ENCODE assay signal across 8 mouse cellular contexts in the genomic region with DNA sequence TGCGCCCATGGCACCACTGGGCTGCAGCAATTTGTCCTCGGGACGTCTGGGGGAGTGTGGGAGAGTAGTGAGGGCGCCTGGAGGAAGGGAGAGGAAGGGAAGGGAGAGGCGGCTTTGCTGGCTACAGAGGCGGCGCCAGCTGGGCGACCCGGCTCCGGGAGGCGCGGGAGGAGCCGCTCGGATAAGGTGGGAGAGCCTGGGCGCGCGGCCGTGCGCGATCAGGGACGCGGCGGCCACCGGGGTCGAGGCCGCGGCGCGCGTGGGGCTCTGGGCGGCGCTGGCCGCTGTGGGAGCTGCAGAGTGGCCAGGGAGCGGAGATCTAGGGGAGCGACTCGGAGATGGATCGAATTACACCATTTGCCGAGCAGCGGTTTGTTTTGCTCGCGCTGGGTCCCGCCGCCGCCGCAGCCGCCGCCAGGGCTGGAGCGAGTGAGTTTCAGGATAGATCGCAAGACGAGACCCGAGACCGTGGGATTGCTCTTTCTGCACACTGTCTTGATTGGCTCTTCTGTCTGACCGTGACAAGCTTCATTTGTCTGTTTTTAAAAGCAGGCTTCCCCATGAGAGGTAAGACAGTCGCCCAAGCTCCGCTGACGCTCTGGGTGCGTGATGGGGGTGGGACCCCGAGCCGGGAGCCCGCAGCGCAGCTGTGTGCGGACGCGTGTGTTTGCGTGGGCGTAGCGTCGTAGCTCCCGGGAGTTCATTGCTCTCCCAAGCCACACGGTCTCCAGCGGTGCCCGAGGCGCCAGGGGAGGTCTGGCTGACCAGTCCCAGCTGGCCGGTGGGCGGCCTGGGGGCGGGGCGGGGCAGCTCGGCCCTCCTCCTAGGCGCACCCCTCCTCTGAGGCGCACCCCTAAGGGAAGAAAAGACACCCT.
DNase-seq lines count a peak whose midpoint lies in the region; ATAC-seq and TF ChIP-seq lines count a peak whose summit lies in the region.

No protein-coding gene starts in this region.

- DNase-seq in adrenal gland, adult (ENCODE audit: inconsistent age in 2 of 2, low spot score in 1 of 2): peak; percentile 87 to 94
- peak; percentile 80 for DNase-seq in gastrocnemius, postnatal 10 days
- DNase-seq in hindbrain, postnatal 0 days (ENCODE audit: low spot score): peak; percentile 80
- peak; percentile 78 to 84 for DNase-seq in left cerebral cortex, adult 2 months (ENCODE audit: extremely low spot score in 1 of 2, low spot score in 2 of 2)
- peak; percentile 92 for DNase-seq in lung, postnatal 36 days
- DNase-seq in right cerebral cortex, adult 18-20 months: peak; percentile 78
- DNase-seq in urinary bladder, postnatal 4 days (ENCODE audit: low spot score in 2 of 2): peak; percentile 82 to 87

- peak overlapping the region; percentile 83 for H3K4me2 ChIP-seq in hindbrain, postnatal 0 days (ENCODE audit: low read depth, low read length)

- TF ChIP-seq CTCF in cortical plate, adult 2 months (IDR thresholded peaks at IDR 0.05; ENCODE audit: extremely low read depth, insufficient read depth, low read length): no peak
- peak; percentile 20; the same call in 1 of the 2 replicates for TF ChIP-seq CTCF in hindbrain, postnatal 0 days (IDR thresholded peaks at IDR 0.05; ENCODE audit: low read depth)
- TF ChIP-seq CTCF in left cerebral cortex, adult 2 months (IDR thresholded peaks at IDR 0.05): no peak; the same call in none of the 2 replicates

- intact Hi-C loops in left cerebral cortex, adult 2 months (cut with DNase I): loop anchor here (2.0 to 5.0 kb wide), 3 partner anchors 47 to 508 kb away; no protein-coding TSS in a partner anchor

- H3K9me3 ChIP-seq in hindbrain, postnatal 0 days (ENCODE audit: low read length): no peaks in the 10 kb centered on the region

- peak overlapping the region; percentile 84 for H3K9ac ChIP-seq in hindbrain, postnatal 0 days (replicated peaks; ENCODE audit: low read length)

- H3K4me3 ChIP-seq in cortical plate, adult 2 months (ENCODE audit: insufficient read depth, low read length): peak overlapping the region; percentile 62
- peak overlapping the region; percentile 94 for H3K4me3 ChIP-seq in hindbrain, postnatal 0 days (ENCODE audit: low read length)
- peak overlapping the region; percentile 74 for H3K4me3 ChIP-seq in left cerebral cortex, adult 2 months

- H3K36me3 ChIP-seq in hindbrain, postnatal 0 days (ENCODE audit: insufficient read depth, low read length): no peaks in the 10 kb centered on the region

- no peaks in the 10 kb centered on the region for H3K4me1 ChIP-seq in cortical plate, adult 2 months (ENCODE audit: control insufficient read depth, insufficient read depth, low read length)
- peaks cover 7% of the 10 kb centered on the region; the same call in 1 of the 2 replicates for H3K4me1 ChIP-seq in hindbrain, postnatal 0 days (ENCODE audit: insufficient read depth, low read length)

- H3K27me3 ChIP-seq in hindbrain, postnatal 0 days (ENCODE audit: insufficient read depth, low read length): no peaks in the 10 kb centered on the region

- TF ChIP-seq POLR2A in cortical plate, adult 2 months (IDR thresholded peaks at IDR 0.05; ENCODE audit: extremely low read depth, insufficient read depth, low read length): peak; percentile 48; the same call in 1 of the 2 replicates

- peak; percentile 85 for ATAC-seq in hindbrain, postnatal 0 days

- H3K27ac ChIP-seq in cortical plate, adult 2 months (ENCODE audit: insufficient read depth, low read length): peak overlapping the region; percentile 88
- H3K27ac ChIP-seq in hindbrain, postnatal 0 days: peak overlapping the region; percentile 93
- peak overlapping the region; percentile 84 for H3K27ac ChIP-seq in left cerebral cortex, adult 2 months

- WGBS in hindbrain, postnatal 0 days: under 1% methylated on average over 76 of the region's 80 CpGs

Comparison
In these comparisons a context has a peak if more than half of its experiments do, and no peak if none do; other contexts are left out.
1. Peak in every context shown above with its lines: DNase-seq, ATAC-seq, H3K4me3 ChIP-seq and H3K27ac ChIP-seq.